Mouse (Mus musculus): ENCODE measurements around the gene Uvrag. TPM values are rescaled to one million over a fixed set of nuclear protein-coding genes. Genes with fewer than 3 reads are reported as not detected.

The Uvrag gene
- polyA plus RNA-seq, 1 experiment, result 11.5 TPM

DNA sequence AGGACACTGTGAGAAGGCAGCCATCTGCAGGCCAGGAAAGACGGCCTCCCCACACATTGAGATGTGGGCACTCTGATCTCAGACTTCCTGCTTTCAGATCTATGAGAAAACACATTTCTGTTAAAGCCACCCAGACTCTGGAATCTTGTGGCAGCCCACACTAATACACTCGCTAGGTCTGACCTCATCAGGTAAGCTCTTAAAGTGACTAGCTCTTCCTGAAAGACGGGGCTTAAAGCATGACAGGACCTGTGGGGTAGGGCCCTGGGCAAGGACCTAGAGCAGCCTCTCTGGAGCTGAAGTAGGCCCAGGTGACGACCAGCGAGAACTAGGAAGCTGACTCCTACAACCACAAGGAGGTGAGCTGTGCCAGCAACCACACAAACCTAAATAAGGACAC is 113.8 kb downstream of the Uvrag start:
- Histone ChIP-seq H3K4me1 (ENCODE audit: control insufficient read depth, insufficient read depth, insufficient read length, low read length) (no peaks in the 10 kb centered on the region), H3K27ac (replicated peaks; ENCODE audit: low read depth, low read length) (no peak overlapping the region)

DNA sequence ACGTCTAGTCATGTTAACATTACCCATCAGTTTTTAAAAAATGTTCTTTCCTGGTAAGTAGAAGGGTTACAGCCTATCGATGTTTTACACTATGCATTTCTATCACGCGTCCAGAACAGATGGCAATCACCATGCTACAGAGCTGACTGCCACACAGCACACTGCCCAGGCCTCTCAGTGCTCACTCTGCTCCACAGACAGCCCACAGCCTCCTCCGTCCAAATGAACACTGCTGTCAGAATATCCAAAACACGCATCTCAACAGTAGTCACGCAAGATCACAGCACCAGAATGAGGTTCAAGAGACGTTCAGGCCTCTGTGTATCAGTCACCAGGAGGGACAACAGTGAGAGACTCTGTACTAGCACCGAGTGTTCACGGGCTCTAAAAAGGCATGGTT is 115.0 kb downstream of the Uvrag start:
- H3K27ac ChIP-seq (replicated peaks; ENCODE audit: low read depth, low read length), result no peak overlapping the region
- H3K4me3 ChIP-seq (ENCODE audit: insufficient read depth, low read depth, low read length), result no peak overlapping the region

More for the DNA sequence above, 113.8 kb downstream of the Uvrag start:
- no peak overlapping the region for H3K4me3 ChIP-seq (ENCODE audit: insufficient read depth, low read depth, low read length)

DNA sequence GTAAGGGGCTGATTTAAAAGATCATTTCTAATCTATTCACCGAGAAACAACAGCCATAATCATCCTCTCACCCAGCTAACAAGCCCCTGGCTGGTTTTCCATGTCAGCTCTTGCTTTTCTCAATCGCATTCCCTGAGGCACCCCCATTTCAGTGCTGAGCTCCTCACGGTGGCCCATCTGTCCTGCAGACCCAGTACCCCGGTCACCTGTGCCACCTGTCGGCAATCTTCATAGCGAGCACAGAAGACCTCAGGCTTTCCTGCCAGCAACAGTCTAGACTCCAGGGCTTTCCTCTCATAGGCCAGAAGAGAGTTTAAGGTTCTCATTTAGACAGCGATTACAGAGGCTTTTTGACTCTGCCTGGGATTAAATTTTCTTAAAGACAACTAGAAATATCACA is 115.7 kb downstream of the Uvrag start:
- Histone ChIP-seq H3K27ac (replicated peaks; ENCODE audit: low read depth, low read length) (peak overlapping the region; percentile 36), H3K4me3 (ENCODE audit: insufficient read depth, low read depth, low read length) (no peak overlapping the region), H3K4me1 (ENCODE audit: control insufficient read depth, insufficient read depth, insufficient read length, low read length) (peaks cover 3% of the 10 kb centered on the region)

More for the DNA sequence above, 115.0 kb downstream of the Uvrag start:
- H3K4me1 ChIP-seq (ENCODE audit: control insufficient read depth, insufficient read depth, insufficient read length, low read length), result peaks cover 2% of the 10 kb centered on the region; the same call in 1 of the 2 replicates

DNA sequence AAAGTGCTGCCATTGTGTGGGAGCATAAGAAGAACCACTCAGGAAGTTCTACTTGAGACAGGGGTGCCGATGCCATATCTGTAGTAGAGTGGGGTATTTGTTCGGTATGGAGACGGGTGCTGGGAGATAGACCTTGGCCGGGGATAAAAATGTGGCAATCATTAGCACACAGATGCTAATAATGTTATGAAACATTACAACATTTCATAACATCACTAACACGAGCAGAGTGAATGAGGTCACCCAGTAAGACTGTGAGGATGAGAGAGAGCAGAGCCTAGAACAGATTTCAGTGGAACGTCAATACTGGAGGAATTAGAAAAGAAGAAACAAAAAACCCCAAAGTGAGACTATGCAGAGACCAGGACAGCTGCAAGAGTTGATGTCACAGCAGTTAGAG is 116.2 kb downstream of the Uvrag start:
- H3K4me1 ChIP-seq (ENCODE audit: control insufficient read depth, insufficient read depth, insufficient read length, low read length), result peaks cover 3% of the 10 kb centered on the region
- H3K4me3 ChIP-seq (ENCODE audit: insufficient read depth, low read depth, low read length), result no peak overlapping the region
- peak overlapping the region; percentile 36; the same call in 1 of the 2 replicates for H3K27ac ChIP-seq (replicated peaks; ENCODE audit: low read depth, low read length)

DNA sequence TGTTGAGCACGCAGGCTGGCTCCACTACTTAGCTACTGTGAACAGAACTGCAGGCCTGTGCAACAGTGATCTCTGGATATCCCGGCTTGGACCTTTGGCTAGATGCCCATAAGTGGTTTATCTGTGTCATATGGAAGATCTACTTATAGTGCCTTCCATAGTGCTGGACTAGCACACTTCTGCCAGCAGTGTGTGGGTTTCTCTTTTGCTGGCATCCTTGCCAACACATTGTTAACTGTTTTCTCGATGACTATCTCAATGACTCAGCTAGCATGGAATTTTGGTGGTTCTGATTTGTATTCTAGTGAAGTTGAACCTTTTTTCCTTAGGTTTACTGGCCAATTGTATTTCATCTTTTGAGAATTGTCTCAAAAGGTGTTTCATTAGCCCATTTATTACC is 117.0 kb downstream of the Uvrag start:
- Histone ChIP-seq H3K4me3 (ENCODE audit: insufficient read depth, low read depth, low read length) (no peak overlapping the region), H3K4me1 (ENCODE audit: control insufficient read depth, insufficient read depth, insufficient read length, low read length) (peaks cover 3% of the 10 kb centered on the region), H3K27ac (replicated peaks; ENCODE audit: low read depth, low read length) (no peak overlapping the region)

DNA sequence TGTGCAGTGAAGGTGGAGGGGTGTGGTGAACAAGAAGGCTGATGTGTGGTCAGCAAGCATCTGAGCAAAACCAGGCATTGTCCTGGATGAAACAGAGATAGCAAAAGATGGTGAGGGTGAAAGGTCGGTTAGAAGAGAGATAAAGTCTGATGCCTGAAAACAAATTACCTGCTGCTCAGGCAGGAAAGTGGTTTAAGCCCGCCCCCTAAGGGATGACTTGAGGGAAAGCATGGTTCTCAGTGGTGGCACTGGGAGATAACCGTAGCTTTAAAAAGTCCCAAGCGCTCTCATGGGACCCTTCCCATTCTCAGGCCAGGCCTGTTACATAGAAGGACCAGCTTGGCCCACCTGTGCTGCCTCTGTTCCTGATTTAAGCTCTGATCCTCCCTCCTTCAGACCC is 119.7 kb downstream of the Uvrag start:
- Histone ChIP-seq H3K4me3 (ENCODE audit: insufficient read depth, low read depth, low read length) (no peak overlapping the region), H3K27ac (replicated peaks; ENCODE audit: low read depth, low read length) (no peak overlapping the region), H3K4me1 (ENCODE audit: control insufficient read depth, insufficient read depth, insufficient read length, low read length) (peaks cover 3% of the 10 kb centered on the region)

DNA sequence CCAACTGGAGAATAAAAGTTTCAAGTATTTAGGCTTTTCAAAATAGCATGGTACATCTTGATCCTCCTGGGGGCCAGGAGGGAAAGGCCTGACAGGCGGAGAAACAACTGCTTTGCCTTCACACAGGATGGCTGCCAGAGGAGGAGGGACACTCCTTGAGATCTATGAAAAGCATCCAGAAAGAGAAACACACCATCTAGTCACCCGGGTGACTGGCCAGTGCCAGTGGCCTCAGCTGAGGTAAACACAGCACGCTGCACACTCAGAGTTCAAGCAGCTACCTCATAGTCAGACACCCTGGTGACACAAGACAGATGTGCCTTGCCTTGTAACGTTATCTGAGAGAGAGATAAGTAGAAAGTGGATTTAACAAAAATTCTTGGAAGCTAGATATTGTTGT is 120.6 kb downstream of the Uvrag start:
- Histone ChIP-seq H3K4me1 (ENCODE audit: control insufficient read depth, insufficient read depth, insufficient read length, low read length) (peaks cover 3% of the 10 kb centered on the region), H3K27ac (replicated peaks; ENCODE audit: low read depth, low read length) (no peak overlapping the region), H3K4me3 (ENCODE audit: insufficient read depth, low read depth, low read length) (no peak overlapping the region)

DNA sequence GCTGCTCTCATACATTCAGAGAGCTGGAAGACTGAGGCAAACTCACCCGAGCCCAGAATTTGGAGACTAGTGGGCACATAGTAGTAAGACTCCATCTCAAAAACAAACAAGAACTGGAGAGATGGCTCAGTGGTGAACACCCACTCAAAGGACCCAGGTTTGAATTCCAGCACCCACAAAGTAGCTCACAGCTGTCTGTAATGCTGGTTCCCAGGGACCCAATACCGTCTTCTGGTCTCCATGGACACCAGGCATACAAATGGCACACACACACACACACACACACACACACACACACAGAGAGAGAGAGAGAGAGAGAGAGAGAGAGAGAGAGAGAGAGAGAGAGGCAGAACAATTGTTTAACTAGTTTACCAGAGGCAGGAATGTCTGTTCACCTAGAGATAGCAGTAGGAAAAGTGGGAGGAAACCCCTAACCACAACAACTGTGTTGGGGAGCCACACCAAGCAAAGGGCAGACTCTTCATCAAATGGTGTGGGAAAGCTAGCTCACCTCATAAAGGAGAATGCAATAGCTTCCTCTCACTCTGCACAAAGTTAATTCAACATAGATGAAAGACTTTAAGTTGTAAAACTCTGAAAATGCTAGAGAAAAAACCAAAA is 123.6 kb downstream of the Uvrag start:
- Histone ChIP-seq H3K4me1 (ENCODE audit: control insufficient read depth, insufficient read depth, insufficient read length, low read length) (peaks cover 3% of the 10 kb centered on the region), H3K27ac (replicated peaks; ENCODE audit: low read depth, low read length) (no peak overlapping the region), H3K4me3 (ENCODE audit: insufficient read depth, low read depth, low read length) (no peak overlapping the region)

DNA sequence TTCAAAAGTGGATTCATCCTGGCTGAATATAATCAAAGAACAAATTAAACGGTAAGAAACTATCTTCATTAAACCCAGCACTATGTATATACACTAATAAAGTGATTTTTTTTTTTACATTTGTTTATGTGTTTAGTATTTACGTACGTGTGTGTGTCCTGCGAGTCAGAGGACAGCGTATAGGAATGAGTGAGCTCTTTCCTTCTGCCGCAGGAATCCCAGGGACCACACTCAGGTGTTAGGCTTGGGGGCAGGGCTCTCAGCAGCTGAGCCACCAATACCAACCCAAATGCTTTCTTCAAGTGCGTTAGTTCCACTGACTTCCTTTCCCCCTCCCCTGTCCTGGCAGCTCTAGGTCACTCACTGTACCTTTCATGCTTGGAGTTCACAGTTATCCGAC is 125.0 kb downstream of the Uvrag start:
- Histone ChIP-seq H3K4me1 (ENCODE audit: control insufficient read depth, insufficient read depth, insufficient read length, low read length) (no peaks in the 10 kb centered on the region; the same call in 1 of the 2 replicates), H3K27ac (replicated peaks; ENCODE audit: low read depth, low read length) (no peak overlapping the region), H3K4me3 (ENCODE audit: insufficient read depth, low read depth, low read length) (no peak overlapping the region)

DNA sequence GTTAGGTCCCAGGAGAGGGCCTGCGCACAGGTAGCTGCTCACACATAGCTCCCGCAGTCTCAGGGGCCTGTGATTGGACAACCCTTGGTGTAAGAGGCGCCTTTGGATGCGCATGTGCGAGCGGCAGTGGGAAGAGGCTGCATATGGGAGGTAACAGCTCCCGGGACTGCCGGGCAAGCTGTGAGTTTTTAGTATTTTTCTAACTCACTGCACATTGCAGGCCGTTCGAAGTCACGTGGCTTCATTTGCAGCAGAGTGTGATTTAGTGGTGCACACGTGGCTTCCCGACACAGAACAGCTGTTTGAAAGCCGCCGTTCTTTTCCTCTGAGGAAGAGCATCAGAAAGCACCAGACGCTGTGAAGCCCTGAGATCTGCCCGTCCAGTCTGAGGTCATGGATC is 125.5 kb downstream of the Uvrag start:
- Histone ChIP-seq H3K27ac (replicated peaks; ENCODE audit: low read depth, low read length) (no peak overlapping the region), H3K4me3 (ENCODE audit: insufficient read depth, low read depth, low read length) (no peak overlapping the region), H3K4me1 (ENCODE audit: control insufficient read depth, insufficient read depth, insufficient read length, low read length) (no peaks in the 10 kb centered on the region)

DNA sequence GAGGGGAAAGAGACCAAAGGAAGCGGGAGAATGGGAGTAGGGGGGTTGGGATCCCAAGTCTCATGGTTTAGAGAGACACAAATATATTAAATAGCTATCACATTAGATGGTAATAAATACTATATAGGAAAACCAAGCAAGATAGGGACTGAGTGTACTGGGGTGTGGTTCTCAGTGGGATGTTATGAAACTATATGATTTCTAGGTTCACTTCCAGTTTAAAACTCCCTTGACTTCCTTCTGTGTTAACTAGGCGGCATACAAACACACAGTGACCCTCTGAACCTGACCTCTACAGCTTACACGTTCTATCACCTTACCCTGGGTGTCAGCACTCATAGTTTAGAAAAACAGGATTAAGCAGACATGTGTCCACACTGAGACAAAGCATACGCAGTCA is 126.3 kb downstream of the Uvrag start:
- Histone ChIP-seq H3K27ac (replicated peaks; ENCODE audit: low read depth, low read length) (no peak overlapping the region), H3K4me1 (ENCODE audit: control insufficient read depth, insufficient read depth, insufficient read length, low read length) (no peaks in the 10 kb centered on the region), H3K4me3 (ENCODE audit: insufficient read depth, low read depth, low read length) (no peak overlapping the region)

DNA sequence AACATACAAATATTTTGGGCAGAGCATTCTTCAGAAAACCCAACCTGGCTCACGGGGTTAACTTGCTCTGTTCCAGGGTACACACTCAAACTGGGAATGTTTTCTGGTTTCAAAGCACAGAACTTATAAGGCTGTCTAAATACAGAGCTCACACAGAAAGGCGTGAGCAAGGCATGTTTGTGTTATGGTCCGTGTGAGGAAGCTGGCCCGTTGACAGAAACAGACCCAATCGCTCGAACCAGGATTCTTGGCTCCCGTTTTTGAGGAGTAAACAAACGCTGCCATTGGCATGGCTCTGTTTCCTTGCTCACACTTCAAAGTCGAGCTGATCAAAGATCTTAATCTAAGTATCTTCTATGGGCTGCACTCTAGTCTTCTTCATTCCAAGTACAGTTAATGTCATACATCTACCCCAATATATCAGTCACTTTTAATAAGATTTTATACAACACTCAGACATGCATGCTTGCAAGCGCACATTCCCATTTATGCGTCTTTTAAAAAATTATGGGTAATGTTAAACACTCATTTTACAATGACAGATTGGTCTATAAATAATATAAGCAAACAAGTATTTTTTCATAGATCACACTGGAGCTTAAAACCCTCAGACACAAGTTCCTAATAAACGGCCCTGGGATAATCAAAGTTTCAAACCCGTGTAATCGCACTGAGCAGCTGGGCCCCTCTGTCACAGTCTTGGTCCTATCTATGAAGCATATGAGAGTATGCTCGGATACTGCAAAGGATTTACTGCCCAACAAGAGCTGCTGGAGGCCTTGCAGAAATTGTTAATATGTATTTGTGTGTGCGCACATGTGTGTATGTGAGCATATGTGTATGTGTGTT is 133.2 kb downstream of the Uvrag start:
- Histone ChIP-seq H3K4me1 (ENCODE audit: control insufficient read depth, insufficient read depth, insufficient read length, low read length) (no peaks in the 10 kb centered on the region), H3K4me3 (ENCODE audit: insufficient read depth, low read depth, low read length) (no peak overlapping the region), H3K27ac (replicated peaks; ENCODE audit: low read depth, low read length) (no peak overlapping the region)

DNA sequence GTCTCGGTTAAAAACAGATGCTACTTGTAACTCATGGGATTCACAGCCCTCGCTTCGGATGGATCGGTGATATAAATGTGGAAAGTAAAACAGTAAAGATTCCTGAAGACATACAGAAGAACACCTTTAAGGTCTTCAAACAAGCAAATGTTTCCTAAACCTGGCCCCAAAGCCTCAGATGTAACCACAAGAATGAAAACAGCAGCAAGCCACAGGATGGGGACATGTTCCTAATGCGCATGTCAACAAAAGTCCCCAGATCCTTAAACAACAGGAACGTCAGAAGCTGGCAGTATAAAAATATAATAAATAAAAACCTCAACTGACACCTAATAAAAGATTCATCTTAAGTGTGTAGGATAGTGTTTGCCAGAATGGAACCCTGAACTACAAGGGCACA is 137.7 kb downstream of the Uvrag start:
- Histone ChIP-seq H3K4me3 (ENCODE audit: insufficient read depth, low read depth, low read length) (no peak overlapping the region), H3K4me1 (ENCODE audit: control insufficient read depth, insufficient read depth, insufficient read length, low read length) (no peaks in the 10 kb centered on the region), H3K27ac (replicated peaks; ENCODE audit: low read depth, low read length) (no peak overlapping the region)

DNA sequence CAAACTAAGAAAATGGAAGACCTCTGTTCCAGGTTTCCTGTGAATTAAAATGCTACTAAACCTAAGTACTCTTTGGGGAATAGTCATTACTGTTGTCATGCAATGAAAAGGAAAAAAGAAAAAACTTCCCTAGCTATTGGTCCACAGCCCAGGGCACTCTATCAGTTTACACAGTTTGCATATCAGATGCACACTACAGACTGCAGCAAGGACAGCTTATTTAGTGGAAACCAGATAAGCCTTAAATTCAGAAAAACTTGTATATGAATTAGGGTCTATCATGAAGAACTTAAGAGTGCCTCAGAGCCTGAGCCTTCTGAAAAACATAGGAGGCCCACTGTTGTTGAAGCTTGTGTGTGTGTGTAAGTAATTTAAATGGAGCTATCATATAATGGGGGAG is 142.2 kb downstream of the Uvrag start:
- Histone ChIP-seq H3K4me3 (ENCODE audit: insufficient read depth, low read depth, low read length) (no peak overlapping the region), H3K27ac (replicated peaks; ENCODE audit: low read depth, low read length) (no peak overlapping the region), H3K4me1 (ENCODE audit: control insufficient read depth, insufficient read depth, insufficient read length, low read length) (no peaks in the 10 kb centered on the region)

DNA sequence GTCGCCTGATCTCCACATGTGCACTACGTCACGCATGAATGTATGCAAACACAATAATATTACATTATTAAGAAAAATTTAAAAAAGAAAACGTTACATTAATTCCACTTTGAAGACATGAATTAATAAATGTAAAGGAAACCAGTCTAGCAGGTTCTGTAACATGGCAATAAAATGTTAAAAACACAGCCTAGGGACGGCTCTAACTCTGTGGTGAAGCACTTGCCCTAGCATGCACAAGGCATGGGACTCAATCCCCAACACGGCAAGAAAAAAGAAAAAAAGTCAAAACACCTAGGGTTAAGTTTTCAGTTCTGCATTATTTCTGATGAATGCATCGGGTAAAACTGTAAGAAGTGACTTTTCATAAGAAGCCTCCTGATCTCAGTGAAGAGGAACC is 143.2 kb downstream of the Uvrag start:
- Histone ChIP-seq H3K4me3 (ENCODE audit: insufficient read depth, low read depth, low read length) (no peak overlapping the region), H3K27ac (replicated peaks; ENCODE audit: low read depth, low read length) (no peak overlapping the region), H3K4me1 (ENCODE audit: control insufficient read depth, insufficient read depth, insufficient read length, low read length) (no peaks in the 10 kb centered on the region)

DNA sequence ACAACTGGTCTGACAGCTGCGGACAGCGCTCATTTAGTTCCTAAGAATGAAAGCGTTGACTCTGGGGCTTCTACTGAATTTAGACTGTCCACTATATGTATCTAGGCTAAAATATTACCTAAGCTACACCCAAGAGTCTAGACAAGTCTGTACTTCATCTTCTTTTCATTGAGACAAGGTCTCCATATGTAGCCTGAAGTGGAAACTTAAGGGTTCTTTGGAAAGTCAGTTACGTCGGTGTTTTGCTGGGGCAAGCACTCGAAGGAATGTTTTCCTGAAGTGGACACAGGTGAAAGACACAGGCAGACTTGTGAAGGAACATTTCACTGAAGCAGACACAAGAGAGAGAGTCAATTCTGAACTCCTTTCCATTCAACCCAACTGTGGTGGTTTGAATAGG is 144.2 kb downstream of the Uvrag start:
- no peak overlapping the region for H3K4me3 ChIP-seq (ENCODE audit: insufficient read depth, low read depth, low read length)
- H3K4me1 ChIP-seq (ENCODE audit: control insufficient read depth, insufficient read depth, insufficient read length, low read length), result no peaks in the 10 kb centered on the region

More for the DNA sequence above, 144.2 kb downstream of the Uvrag start:
- no peak overlapping the region for H3K27ac ChIP-seq (replicated peaks; ENCODE audit: low read depth, low read length)

All from brown adipose tissue, adult 24 weeks (tissue).